Mouse (Mus musculus): ENCODE results near the gene Lce1i. TPM values are rescaled to one million over a fixed set of nuclear protein-coding genes. Genes with fewer than 3 reads are reported as not detected.

The Lce1i gene
- not detected for polyA plus RNA-seq (2017; shearing (Covaris generic))

DNA sequence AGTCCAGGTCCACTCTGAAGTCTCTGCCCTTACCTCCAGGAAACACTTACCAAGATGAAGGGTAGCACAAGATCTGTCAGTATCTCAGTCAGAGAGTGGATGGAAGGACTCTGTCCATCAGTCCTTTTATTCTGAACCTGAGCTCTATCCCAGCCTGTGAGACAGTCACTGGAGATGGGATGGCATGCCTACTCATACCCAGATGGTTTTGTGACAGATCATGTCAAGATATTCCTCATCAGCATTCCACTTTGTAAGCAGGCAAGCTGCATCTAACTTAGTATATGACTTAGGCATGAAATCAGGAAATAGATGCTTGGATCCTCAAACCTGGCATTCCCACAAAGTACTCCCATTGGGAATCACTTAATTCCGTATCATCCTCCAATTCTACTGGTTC is at the start of gene Lce1i:
Gene Lce1i, minus strand, starts transcription at position 101 of the 400 bp plus-strand sequence.

DNA sequence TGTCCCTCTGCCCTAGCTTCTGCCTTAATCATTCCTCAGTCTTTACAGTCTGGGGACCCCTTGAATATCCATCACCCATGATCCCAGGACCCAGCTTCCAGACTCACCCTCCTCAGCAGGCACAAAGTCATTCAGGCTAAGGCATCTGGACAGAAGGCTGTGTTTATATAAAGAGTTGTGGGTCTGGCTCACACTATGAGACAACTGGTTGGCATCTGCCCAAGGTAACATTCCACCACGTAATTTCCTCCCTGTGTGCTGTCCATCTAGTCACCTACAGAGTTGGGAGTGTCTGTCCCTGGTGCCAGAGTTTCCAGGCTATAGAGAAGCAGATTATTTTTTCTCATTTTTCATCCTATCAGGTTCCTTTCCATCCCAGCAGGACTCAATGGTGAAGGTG is 48.4 kb upstream of the Lce1i start, which contains the start of gene Kprp:
Gene Kprp, minus strand, starts transcription at position 140 of the 400 bp plus-strand sequence.

DNA sequence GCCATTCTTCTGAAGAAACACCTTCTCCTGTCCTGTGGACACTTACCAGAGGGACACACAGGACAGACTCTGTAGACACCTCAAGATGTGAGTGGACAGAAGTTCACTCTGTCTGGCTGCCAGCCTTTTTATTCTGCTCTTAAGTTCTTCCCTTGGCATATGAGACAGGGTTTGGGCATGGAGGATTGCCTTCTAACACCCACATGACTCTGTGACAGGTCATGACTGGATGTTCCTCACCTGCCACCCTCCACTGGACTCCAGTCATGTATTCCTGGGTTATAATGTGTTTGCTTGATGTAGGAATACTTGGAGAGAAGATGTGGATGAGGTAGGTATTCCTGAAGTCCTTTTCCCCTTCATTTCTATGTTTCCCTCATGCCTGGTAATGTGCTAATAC is 29.1 kb upstream of the Lce1i start, which contains the start of gene Lce1k:
Gene Lce1k, minus strand, starts transcription at position 101 of the 400 bp plus-strand sequence.

DNA sequence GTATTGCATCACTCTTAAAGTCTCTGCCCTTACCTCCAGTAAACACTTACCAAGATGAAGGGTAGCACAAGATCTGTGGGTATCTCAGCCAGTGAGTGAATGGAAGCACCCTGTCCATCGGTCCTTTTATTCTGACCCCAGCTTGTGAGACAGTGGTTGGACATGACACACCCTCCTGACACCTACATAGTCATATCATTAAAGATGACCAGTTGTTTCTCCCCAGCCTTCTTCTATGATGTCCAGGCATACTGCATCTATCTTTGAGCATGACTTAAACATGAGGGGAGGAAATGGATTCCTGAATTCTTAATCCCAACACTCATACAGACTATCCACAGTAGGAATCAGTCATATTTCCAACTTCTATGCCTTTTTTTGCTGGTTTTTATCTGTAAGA is 11.7 kb upstream of the Lce1i start, which contains the start of gene Lce1j:
Gene Lce1j, minus strand, starts transcription at position 101 of the 400 bp plus-strand sequence.

DNA sequence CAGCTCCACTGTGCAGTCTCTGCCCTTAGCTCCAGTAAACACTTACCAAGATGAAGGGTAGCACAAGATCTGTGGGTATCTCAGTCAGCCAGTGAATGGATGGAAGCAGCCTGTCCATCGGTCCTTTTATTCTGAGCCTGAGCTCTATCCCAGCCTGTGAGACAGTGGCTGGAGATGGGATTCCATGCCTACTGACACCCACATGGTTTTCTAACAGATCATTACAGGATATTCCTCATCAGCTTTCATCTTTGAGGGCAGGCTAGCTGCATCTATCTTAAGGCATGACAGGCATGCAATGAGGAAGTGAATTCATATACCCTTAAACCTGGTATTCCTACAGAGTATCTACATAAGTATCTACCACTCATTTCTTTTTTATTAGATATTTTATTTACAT is 13.7 kb downstream of the Lce1i start, which contains the start of gene Lce1h:
Gene Lce1h, minus strand, starts transcription at position 101 of the 400 bp plus-strand sequence.

DNA sequence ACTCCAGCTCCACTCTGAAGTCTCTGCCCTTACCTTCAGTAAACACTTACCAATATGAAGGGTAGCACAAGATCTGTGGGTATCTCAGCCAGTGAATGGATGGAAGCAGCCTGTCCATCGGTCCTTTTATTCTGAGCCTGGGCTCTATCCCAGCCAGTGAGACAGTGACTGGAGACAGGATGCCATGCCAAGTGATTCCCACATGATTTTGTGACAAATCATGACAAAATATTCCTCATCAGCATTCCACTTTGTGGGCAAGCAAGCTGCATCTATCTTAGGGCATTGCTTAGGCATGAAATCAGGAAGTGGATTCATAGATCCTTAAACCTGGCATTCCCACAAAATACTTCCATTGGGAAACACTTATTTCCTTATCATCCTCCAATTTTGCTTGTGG is 26.5 kb downstream of the Lce1i start, which contains the start of gene Lce1g:
Gene Lce1g, minus strand, starts transcription at position 101 of the 400 bp plus-strand sequence.

DNA sequence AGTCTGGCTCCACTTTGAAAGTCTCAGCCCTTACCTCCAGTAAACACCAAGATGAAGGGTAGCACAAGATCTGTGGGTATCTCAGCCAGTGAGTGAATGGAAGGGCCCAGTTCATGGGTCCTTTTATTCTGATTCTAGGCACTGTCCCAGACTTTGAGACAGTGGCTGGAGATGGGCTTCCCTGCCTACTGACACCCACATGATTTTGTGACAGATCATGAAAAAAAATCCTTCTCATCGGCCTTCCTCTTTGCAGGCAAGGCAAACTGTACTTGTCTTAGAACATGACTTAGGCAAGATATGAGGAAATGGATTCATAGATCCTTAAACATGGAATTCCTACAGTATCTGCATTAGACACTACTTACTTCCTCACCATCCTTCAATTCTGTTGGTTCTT is 39.7 kb downstream of the Lce1i start, which contains the start of gene Gm38119:
Gene Gm38119, minus strand, starts transcription at position 101 of the 400 bp plus-strand sequence.

Other genes with a start within 250 kb of the Lce1i start
- gene 2310046K23Rik, start 244.4 kb downstream of the Lce1i start, polyA plus RNA-seq (2017; shearing (Covaris generic)) = not detected
- not detected for gene Ivl, start 205.2 kb downstream of the Lce1i start, polyA plus RNA-seq (2017; shearing (Covaris generic))
- gene Smcp, start 189.9 kb downstream of the Lce1i start, polyA plus RNA-seq (2017; shearing (Covaris generic)) = not detected
- not detected for gene 2210017I01Rik, start 171.4 kb downstream of the Lce1i start, polyA plus RNA-seq (2017; shearing (Covaris generic))
- gene Lce6a, start 157.2 kb downstream of the Lce1i start, polyA plus RNA-seq (2017; shearing (Covaris generic)) = not detected
- gene Lce1a1, start 130.6 kb downstream of the Lce1i start, polyA plus RNA-seq (2017; shearing (Covaris generic)) = not detected
- gene Lce1b, start 122.0 kb downstream of the Lce1i start, polyA plus RNA-seq (2017; shearing (Covaris generic)) = not detected
- gene Lce1a2, start 108.6 kb downstream of the Lce1i start, polyA plus RNA-seq (2017; shearing (Covaris generic)) = not detected
- gene Lce1c, start 99.7 kb downstream of the Lce1i start, polyA plus RNA-seq (2017; shearing (Covaris generic)) = not detected
- gene Lce1d, start 91.7 kb downstream of the Lce1i start, polyA plus RNA-seq (2017; shearing (Covaris generic)) = not detected
- gene Lce1e, start 69.8 kb downstream of the Lce1i start, polyA plus RNA-seq (2017; shearing (Covaris generic)) = not detected
- not detected for gene Lce1f, start 58.5 kb downstream of the Lce1i start, polyA plus RNA-seq (2017; shearing (Covaris generic))
- not detected for gene Gm38119, start 39.8 kb downstream of the Lce1i start, polyA plus RNA-seq (2017; shearing (Covaris generic))
- not detected for gene Lce1g, start 26.6 kb downstream of the Lce1i start, polyA plus RNA-seq (2017; shearing (Covaris generic))
- gene Lce1h, start 13.8 kb downstream of the Lce1i start, polyA plus RNA-seq (2017; shearing (Covaris generic)) = not detected
- not detected for gene Lce1j, start 11.6 kb upstream of the Lce1i start, polyA plus RNA-seq (2017; shearing (Covaris generic))
- gene Lce1k, start 29.0 kb upstream of the Lce1i start, polyA plus RNA-seq (2017; shearing (Covaris generic)) = not detected
- not detected for gene Kprp, start 48.3 kb upstream of the Lce1i start, polyA plus RNA-seq (2017; shearing (Covaris generic))
- gene Lce1l, start 72.4 kb upstream of the Lce1i start, polyA plus RNA-seq (2017; shearing (Covaris generic)) = not detected
- under 1 TPM in 1 of 2 experiments, not detected in 1; 0.53 TPM for gene 2310050C09Rik, start 91.3 kb upstream of the Lce1i start, polyA plus RNA-seq (2017; shearing (Covaris generic))
- not detected for gene Lce3a, start 147.3 kb upstream of the Lce1i start, polyA plus RNA-seq (2017; shearing (Covaris generic))
- not detected for gene Lce3b, start 154.1 kb upstream of the Lce1i start, polyA plus RNA-seq (2017; shearing (Covaris generic))
- not detected for gene Lce3c, start 165.6 kb upstream of the Lce1i start, polyA plus RNA-seq (2017; shearing (Covaris generic))
- gene Lce3d, start 178.5 kb upstream of the Lce1i start, polyA plus RNA-seq (2017; shearing (Covaris generic)) = under 1 TPM in 1 of 2 experiments, not detected in 1; 0.34 TPM
- not detected for gene Lce3e, start 188.2 kb upstream of the Lce1i start, polyA plus RNA-seq (2017; shearing (Covaris generic))
- not detected for gene Lce3f, start 213.3 kb upstream of the Lce1i start, polyA plus RNA-seq (2017; shearing (Covaris generic))
- gene Crct1, start 236.8 kb upstream of the Lce1i start, polyA plus RNA-seq (2017; shearing (Covaris generic)) = not detected
- gene Lce1m, start 240.2 kb upstream of the Lce1i start, polyA plus RNA-seq (2017; shearing (Covaris generic)) = not detected